10 mouse cellular contexts compared by ENCODE assay signal in the genomic region with DNA sequence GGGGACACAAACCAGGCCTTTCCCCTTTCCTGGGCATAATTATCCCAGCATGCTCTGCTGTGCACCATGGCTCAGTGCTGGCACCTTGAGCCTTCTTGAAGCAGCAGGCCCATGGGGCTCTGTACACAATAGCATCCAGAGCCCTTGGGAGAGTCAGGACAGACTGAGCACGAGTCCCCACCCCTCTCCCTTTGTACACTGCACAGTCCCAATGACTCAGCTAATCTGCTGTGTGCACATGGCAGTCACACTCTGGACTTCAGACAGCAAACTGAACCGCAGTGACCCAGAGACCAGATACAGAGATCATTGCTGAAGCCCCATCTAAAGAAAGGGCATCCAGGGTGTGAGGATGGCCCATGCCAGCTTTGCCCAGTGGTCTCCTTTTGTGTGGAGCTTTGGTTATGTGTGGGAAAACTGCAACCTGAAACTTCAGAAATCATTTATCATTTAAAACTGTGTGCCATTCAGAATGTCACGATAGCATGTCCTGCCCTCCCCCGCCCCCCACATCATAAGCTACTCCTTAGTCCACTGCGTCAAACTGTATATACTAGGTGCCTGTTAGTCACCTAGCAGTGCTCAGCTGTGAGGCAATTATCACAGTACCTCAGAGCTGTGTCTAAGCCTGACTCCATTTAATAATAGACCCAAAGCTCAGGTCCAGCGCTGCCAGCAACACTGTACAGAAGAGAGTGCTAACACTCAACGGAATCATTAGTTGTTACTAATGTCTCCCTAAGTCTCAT. TPM values are rescaled to one million over a fixed set of nuclear protein-coding genes. Genes with fewer than 3 reads are reported as not detected.
A peak's percentile ranks its signal among the peaks of the same experiment; 100 is the strongest.
DNase-seq lines count a peak whose midpoint lies in the region; ATAC-seq and TF ChIP-seq lines count a peak whose summit lies in the region.
"Not testable (repeated sequence)": the region's sequence is repeated elsewhere in the genome, so short reads cannot be mapped to it uniquely, and the experiment has no call there.
"Had no signal": no experiment of that assay in that cellular context is flagged by ENCODE, and none has a peak within 500 bp of the region (broad histone marks: within the 10 kb centered on the region; RNA-seq: fewer than 3 reads in every experiment).

No protein-coding gene starts in this region.

- not testable (repeated sequence) for H3K36me3 ChIP-seq in G1E (replicated peaks); intestine, embryonic 16.5 days (ENCODE audit: control insufficient read depth, insufficient read depth, low read length); liver, adult 2 months (ENCODE audit: control insufficient read depth, insufficient read depth, low read length); liver, embryonic 15.5 days (replicated peaks); stomach, embryonic 14.5 days (ENCODE audit: control insufficient read depth, insufficient read depth, low read length)

- DNase-seq in 3T3-L1 (ENCODE audit: low read depth, low spot score) (peak; percentile 41), adipocyte (ENCODE audit: low spot score) (peak; percentile 26)
- not testable (repeated sequence) for DNase-seq in G1E (ENCODE audit: low spot score)
- peak; percentile 96 for DNase-seq in liver, adult 2 months (ENCODE audit: extremely low read depth, low read depth, low spot score)

- not testable (repeated sequence) for H3K9ac ChIP-seq in intestine, embryonic 16.5 days (ENCODE audit: low read depth, low read length); liver, adult 2 months (ENCODE audit: low read depth, low read length); liver, embryonic 15.5 days; stomach, embryonic 14.5 days (replicated peaks; ENCODE audit: low read depth, low read length)

- not testable (repeated sequence) for H3K4me1 ChIP-seq in G1E (ENCODE audit: insufficient read depth, low read depth, low read length); intestine, embryonic 16.5 days (ENCODE audit: control insufficient read depth, insufficient read depth, low read length); stomach, embryonic 14.5 days (ENCODE audit: control insufficient read depth, insufficient read depth, low read length)
- H3K4me1 ChIP-seq in liver, adult 2 months (ENCODE audit: control insufficient read depth, insufficient read depth, low read length): peaks cover 15% of the 10 kb centered on the region
- H3K4me1 ChIP-seq in liver, embryonic 15.5 days (replicated peaks): peaks cover 17% of the 10 kb centered on the region

- TF ChIP-seq CTCF in G1E (IDR thresholded peaks at IDR 0.05; ENCODE audit: low read depth, low read length); liver, adult 2 months (IDR thresholded peaks at IDR 0.05; ENCODE audit: low read depth, low read length): not testable (repeated sequence)

- peak; percentile 67 for ATAC-seq in G1E (ENCODE audit: extremely low read depth, insufficient number of reproducible peaks, low FRiP score, poor library complexity, severe bottlenecking)
- ATAC-seq in erythroid progenitor cell, adult 5-6 weeks (replicated peaks; ENCODE audit: low FRiP score, poor library complexity, severe bottlenecking): peak; percentile 67
- ATAC-seq in intestine, embryonic 16.5 days: peak; percentile 96
- peak; percentile 91 for ATAC-seq in liver, embryonic 15.5 days (ENCODE audit: insufficient read depth)
- peak; percentile 85 for ATAC-seq in stomach, embryonic 14.5 days (ENCODE audit: insufficient number of reproducible peaks, insufficient read depth, low FRiP score, low read depth)

- not testable (repeated sequence) for H3K9me3 ChIP-seq in G1E (replicated peaks); intestine, embryonic 16.5 days (ENCODE audit: control insufficient read depth, low read length); liver, embryonic 15.5 days (replicated peaks); stomach, embryonic 14.5 days (ENCODE audit: control insufficient read depth, low read depth, low read length)

- TF ChIP-seq POLR2A in liver, adult 2 months (IDR thresholded peaks at IDR 0.05; ENCODE audit: extremely low read depth, insufficient read depth, low read length): not testable (repeated sequence)

- 70% methylated on average over 7 of the region's 7 CpGs for WGBS in intestine, embryonic 16.5 days
- 54% methylated on average over 7 of the region's 7 CpGs for WGBS in liver, adult 2 months
- WGBS in liver, embryonic 15.5 days (ENCODE audit: insufficient replicate concordance): 54% methylated on average over 7 of the region's 7 CpGs
- WGBS in stomach, embryonic 14.5 days: 65% methylated on average over 7 of the region's 7 CpGs

- not testable (repeated sequence) for H3K4me2 ChIP-seq in intestine, embryonic 16.5 days (ENCODE audit: low read depth, low read length); liver, embryonic 15.5 days; stomach, embryonic 14.5 days (replicated peaks; ENCODE audit: low read depth, low read length)

- not testable (repeated sequence) for H3K4me3 ChIP-seq in G1E (ENCODE audit: low read depth, low read length); intestine, embryonic 16.5 days (ENCODE audit: low read length); liver, adult 2 months (ENCODE audit: insufficient read depth, low read depth, low read length); liver, embryonic 15.5 days (replicated peaks); stomach, embryonic 14.5 days (ENCODE audit: low read depth, low read length)

- not testable (repeated sequence) for H3K79me2 ChIP-seq in liver, adult 2 months (ENCODE audit: control insufficient read depth, insufficient read depth, low read length)

- peaks cover 28% of the 10 kb centered on the region for H3K27me3 ChIP-seq in G1E (ENCODE audit: insufficient read depth, low read length)
- not testable (repeated sequence) for H3K27me3 ChIP-seq in intestine, embryonic 16.5 days (replicated peaks; ENCODE audit: control insufficient read depth, insufficient read depth, low read length); liver, adult 2 months (ENCODE audit: control insufficient read depth, insufficient read depth, low read length); liver, embryonic 15.5 days; stomach, embryonic 14.5 days (ENCODE audit: control insufficient read depth, insufficient read depth, low read length)

- not testable (repeated sequence) for H3K27ac ChIP-seq in intestine, embryonic 16.5 days (ENCODE audit: low read length); stomach, embryonic 14.5 days (ENCODE audit: low read length)
- H3K27ac ChIP-seq in liver, adult 2 months (replicated peaks; ENCODE audit: insufficient read depth, low read depth, low read length): peak overlapping the region; percentile 69
- H3K27ac ChIP-seq in liver, embryonic 15.5 days (replicated peaks): 0 out of 2 replicates have a peak overlapping the region, but pooled peaks have one; percentile 29

RNA-seq across cellular contexts. Expression of a gene that starts 39.2 kb away (rescaled TPM):
- total RNA-seq in G1E (2014; fragmentation: Nextera tagmentation) (not detected in 2 replicates), G1E (2017) (not detected in 2 replicates)
- polyA plus RNA-seq in G1E (2012): not detected in 2 replicates
- 7.5 and 9.4 TPM in 2 replicates for total RNA-seq in erythroid progenitor cell, adult 5-6 weeks (2015; ENCODE audit: low replicate concordance)
- total RNA-seq in erythroid progenitor cell, adult 5-6 weeks (2017; ENCODE audit: low replicate concordance): 2.7 and 3.9 TPM in 2 replicates
- polyA plus RNA-seq in intestine, embryonic 16.5 days (2015; fragmentation: Nextera tagmentation; extraction: Ambion mirVana): 3.3 and 4.4 TPM in 2 replicates
- 220 and 428 TPM in 2 replicates for total RNA-seq in liver, adult 2 months (2014; rRNA removed)
- polyA plus RNA-seq in liver, adult 2 months (2012; rRNA removed): 287 and 304 TPM in 2 replicates
- polyA plus RNA-seq in liver, embryonic 15.5 days (2015; fragmentation: Nextera tagmentation; extraction: Ambion mirVana): 7.5 and 8.2 TPM in 2 replicates
- 6.4 and 8.4 TPM in 2 replicates for polyA plus RNA-seq in stomach, embryonic 14.5 days (2014; fragmentation: Nextera tagmentation; extraction: Ambion mirVana)

RNA-seq across cellular contexts. Expression of a gene that starts 39.3 kb away (rescaled TPM):
- total RNA-seq in G1E (2014; fragmentation: Nextera tagmentation) (3.2 and 4.3 TPM in 2 replicates), G1E (2017) (2.8 and 3.1 TPM in 2 replicates)
- 2.8 and 3.4 TPM in 2 replicates for polyA plus RNA-seq in G1E (2012)
- total RNA-seq in erythroid progenitor cell, adult 5-6 weeks (2015; ENCODE audit: low replicate concordance): 23.4 and 24.7 TPM in 2 replicates
- total RNA-seq in erythroid progenitor cell, adult 5-6 weeks (2017; ENCODE audit: low replicate concordance): 18.1 and 20.2 TPM in 2 replicates
- 14.9 and 16.2 TPM in 2 replicates for polyA plus RNA-seq in intestine, embryonic 16.5 days (2015; fragmentation: Nextera tagmentation; extraction: Ambion mirVana)
- 9.5 and 12.8 TPM in 2 replicates for total RNA-seq in liver, adult 2 months (2014; rRNA removed)
- polyA plus RNA-seq in liver, adult 2 months (2012; rRNA removed): 14.6 and 15.8 TPM in 2 replicates
- 8.0 and 9.3 TPM in 2 replicates for polyA plus RNA-seq in liver, embryonic 15.5 days (2015; fragmentation: Nextera tagmentation; extraction: Ambion mirVana)
- polyA plus RNA-seq in stomach, embryonic 14.5 days (2014; fragmentation: Nextera tagmentation; extraction: Ambion mirVana): 14.8 and 17.9 TPM in 2 replicates

RNA-seq across cellular contexts. Expression of a gene that starts 46.6 kb away (rescaled TPM):
- total RNA-seq in G1E (2014; fragmentation: Nextera tagmentation) (not detected in 2 replicates), G1E (2017) (not detected in 2 replicates)
- 0.08 TPM in 1 of 2 replicates, not detected in the other for polyA plus RNA-seq in G1E (2012)
- 1.1 TPM in 1 of 2 replicates, not detected in the other for total RNA-seq in erythroid progenitor cell, adult 5-6 weeks (2015; ENCODE audit: low replicate concordance)
- 4.6 TPM in 1 of 2 replicates, not detected in the other for total RNA-seq in erythroid progenitor cell, adult 5-6 weeks (2017; ENCODE audit: low replicate concordance)
- polyA plus RNA-seq in intestine, embryonic 16.5 days (2015; fragmentation: Nextera tagmentation; extraction: Ambion mirVana): 1.8 and 2.0 TPM in 2 replicates
- 1.8 and 1.9 TPM in 2 replicates for total RNA-seq in liver, adult 2 months (2014; rRNA removed)
- 1.4 TPM in 2 replicates for polyA plus RNA-seq in liver, adult 2 months (2012; rRNA removed)
- 4.8 and 5.2 TPM in 2 replicates for polyA plus RNA-seq in liver, embryonic 15.5 days (2015; fragmentation: Nextera tagmentation; extraction: Ambion mirVana)
- polyA plus RNA-seq in stomach, embryonic 14.5 days (2014; fragmentation: Nextera tagmentation; extraction: Ambion mirVana): 1.8 and 3.6 TPM in 2 replicates
- polyA plus RNA-seq: activated CD4-positive, CD25-positive, alpha-beta regulatory T cell, adult 4 months; midbrain, embryonic 13.5 days had no signal

Comparison
In these comparisons a context has a peak if more than half of its experiments do, and no peak if none do; other contexts are left out.
1. RNA of a gene that starts 39.2 kb away (polyA plus RNA-seq): 287 to 304 TPM in liver, adult 2 months; 7.5 to 8.2 TPM in liver, embryonic 15.5 days, 6.4 to 8.4 TPM in stomach, embryonic 14.5 days, 3.3 to 4.4 TPM in intestine, embryonic 16.5 days and not detected in G1E; every median in the first group is over 10 times any median in the second.
2. Peak in every context shown above with its lines, with median percentiles within 50 percentile points of each other: ATAC-seq.